Mouse (Mus musculus): ENCODE results near the gene Ttll5. TPM values are rescaled to one million over a fixed set of nuclear protein-coding genes. Genes with fewer than 3 reads are reported as not detected.

The Ttll5 gene
- polyA plus RNA-seq, 1 experiment = 6.2 TPM

DNA sequence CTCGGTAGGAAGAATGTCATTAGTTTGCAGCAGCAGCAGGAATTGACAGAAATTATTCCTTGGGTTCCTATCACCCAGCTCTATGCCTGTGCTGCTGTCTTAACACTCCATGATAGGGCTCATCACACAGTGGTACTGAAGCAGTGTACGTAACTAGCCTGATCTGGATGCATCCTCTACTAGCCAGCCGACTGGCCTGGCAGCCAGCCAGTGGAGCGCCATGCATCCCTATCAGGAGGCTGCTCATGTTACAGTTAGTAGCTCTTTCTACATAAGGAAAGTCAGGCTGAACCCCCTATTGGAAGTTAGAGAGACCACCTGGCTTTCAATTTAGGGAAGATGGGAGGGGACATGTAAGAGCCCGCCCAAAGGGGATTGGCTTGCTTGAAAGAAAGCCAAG is 202.5 kb downstream of the Ttll5 start:
- Histone ChIP-seq H3K27ac (ENCODE audit: insufficient read depth, low read length) (no peak overlapping the region), H3K4me3 (ENCODE audit: extremely low read depth, insufficient read depth, insufficient read length) (no peak overlapping the region), H3K4me1 (ENCODE audit: control insufficient read depth, insufficient read depth, insufficient read length) (no peaks in the 10 kb centered on the region), H3K36me3 (ENCODE audit: control insufficient read depth, insufficient read depth, low read length) (no peaks in the 10 kb centered on the region), H3K27me3 (ENCODE audit: control insufficient read depth, insufficient read depth, low read length) (no peaks in the 10 kb centered on the region)
- no peak for TF ChIP-seq CTCF (IDR thresholded peaks at IDR 0.05; ENCODE audit: extremely low read depth, insufficient read depth, insufficient read length, insufficient replicate concordance)
- TF ChIP-seq POLR2A (IDR thresholded peaks at IDR 0.05; ENCODE audit: low read depth, low read length) = no peak
- no peak for DNase-seq (ENCODE audit: low read depth in 1 of 2, low spot score in 2 of 2)
- 86% methylated on average over 5 of the region's 5 CpGs for WGBS

DNA sequence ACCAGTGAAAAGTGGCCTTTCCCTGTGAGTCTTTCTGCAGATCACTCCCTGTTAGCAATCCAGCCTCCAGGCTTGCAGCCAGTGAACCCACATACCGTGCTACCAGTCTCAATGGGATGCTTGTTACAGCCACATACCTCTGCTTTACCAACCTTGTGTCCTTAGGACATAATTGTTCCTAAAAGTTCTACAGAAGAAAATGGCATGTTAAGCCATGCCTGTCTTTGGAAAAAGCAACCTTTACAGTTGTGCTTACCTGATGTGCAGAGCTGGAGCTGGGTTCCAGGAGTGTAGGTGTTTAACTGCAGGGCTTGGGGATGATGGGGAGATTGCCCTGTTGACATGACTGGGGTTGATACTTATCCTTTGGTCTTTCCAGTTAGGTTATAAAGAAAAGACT is 203.3 kb downstream of the Ttll5 start:
- H3K27me3 ChIP-seq (ENCODE audit: control insufficient read depth, insufficient read depth, low read length) = no peaks in the 10 kb centered on the region
- H3K4me3 ChIP-seq (ENCODE audit: extremely low read depth, insufficient read depth, insufficient read length) = no peak overlapping the region
- no peak overlapping the region for H3K27ac ChIP-seq (ENCODE audit: insufficient read depth, low read length)
- TF ChIP-seq POLR2A (IDR thresholded peaks at IDR 0.05; ENCODE audit: low read depth, low read length) = no peak
- no peak for TF ChIP-seq CTCF (IDR thresholded peaks at IDR 0.05; ENCODE audit: extremely low read depth, insufficient read depth, insufficient read length, insufficient replicate concordance)
- 94% methylated on average over 1 of the region's 1 CpGs for WGBS
- H3K4me1 ChIP-seq (ENCODE audit: control insufficient read depth, insufficient read depth, insufficient read length) = no peaks in the 10 kb centered on the region
- no peaks in the 10 kb centered on the region for H3K36me3 ChIP-seq (ENCODE audit: control insufficient read depth, insufficient read depth, low read length)
- no peak for DNase-seq (ENCODE audit: low read depth in 1 of 2, low spot score in 2 of 2)

DNA sequence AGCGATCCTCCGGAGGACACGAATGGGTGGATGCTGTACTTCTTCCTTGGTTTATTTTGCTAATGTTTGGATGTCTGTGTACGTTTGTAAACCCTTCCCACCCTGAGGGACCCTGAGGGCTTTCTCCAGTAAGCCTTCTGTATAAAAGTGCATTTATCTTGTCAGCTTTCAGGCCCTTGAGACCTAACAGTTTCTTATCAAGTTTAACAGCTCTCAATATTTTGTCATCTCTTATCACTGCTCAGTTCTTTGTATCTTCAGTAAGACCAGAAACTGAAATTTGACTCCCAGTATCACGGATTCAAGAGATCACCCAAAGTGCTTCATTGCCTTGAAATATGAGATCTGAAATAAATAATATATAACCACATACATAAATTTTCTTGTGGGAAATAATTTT is 206.5 kb downstream of the Ttll5 start:
- Histone ChIP-seq H3K4me1 (ENCODE audit: control insufficient read depth, insufficient read depth, insufficient read length) (no peaks in the 10 kb centered on the region), H3K27ac (ENCODE audit: insufficient read depth, low read length) (no peak overlapping the region), H3K4me3 (ENCODE audit: extremely low read depth, insufficient read depth, insufficient read length) (no peak overlapping the region), H3K36me3 (ENCODE audit: control insufficient read depth, insufficient read depth, low read length) (no peaks in the 10 kb centered on the region; the same call in 1 of the 2 replicates), H3K27me3 (ENCODE audit: control insufficient read depth, insufficient read depth, low read length) (no peaks in the 10 kb centered on the region)
- TF ChIP-seq POLR2A (IDR thresholded peaks at IDR 0.05; ENCODE audit: low read depth, low read length) = no peak
- no peak for TF ChIP-seq CTCF (IDR thresholded peaks at IDR 0.05; ENCODE audit: extremely low read depth, insufficient read depth, insufficient read length, insufficient replicate concordance)
- DNase-seq (ENCODE audit: low read depth in 1 of 2, low spot score in 2 of 2) = no peak
- 89% methylated on average over 5 of the region's 5 CpGs for WGBS

DNA sequence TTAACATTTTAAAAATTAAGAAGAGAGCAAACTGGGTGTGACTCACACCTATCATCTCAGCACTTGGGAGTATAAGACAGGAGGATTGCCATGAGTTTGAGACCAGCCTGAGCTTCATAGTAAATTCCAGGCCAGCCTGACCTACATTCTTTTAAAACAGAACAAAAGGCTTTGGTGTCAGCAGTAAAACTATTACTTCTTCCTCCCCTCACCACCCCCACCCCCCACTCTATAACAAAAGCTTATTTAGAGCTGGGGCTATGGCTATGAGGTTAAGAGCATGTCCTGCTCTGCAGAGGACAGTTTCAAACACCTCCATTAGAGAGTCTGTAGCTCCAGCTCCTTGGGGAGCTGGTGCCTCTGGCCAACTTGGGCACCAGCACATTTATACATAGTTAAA is 211.1 kb downstream of the Ttll5 start:
- Histone ChIP-seq H3K36me3 (ENCODE audit: control insufficient read depth, insufficient read depth, low read length) (no peaks in the 10 kb centered on the region; the same call in 1 of the 2 replicates), H3K27me3 (ENCODE audit: control insufficient read depth, insufficient read depth, low read length) (no peaks in the 10 kb centered on the region), H3K4me3 (ENCODE audit: extremely low read depth, insufficient read depth, insufficient read length) (no peak overlapping the region), H3K27ac (ENCODE audit: insufficient read depth, low read length) (no peak overlapping the region), H3K4me1 (ENCODE audit: control insufficient read depth, insufficient read depth, insufficient read length) (no peaks in the 10 kb centered on the region)
- TF ChIP-seq POLR2A (IDR thresholded peaks at IDR 0.05; ENCODE audit: low read depth, low read length) = no peak
- no peak for DNase-seq (ENCODE audit: low read depth in 1 of 2, low spot score in 2 of 2)

DNA sequence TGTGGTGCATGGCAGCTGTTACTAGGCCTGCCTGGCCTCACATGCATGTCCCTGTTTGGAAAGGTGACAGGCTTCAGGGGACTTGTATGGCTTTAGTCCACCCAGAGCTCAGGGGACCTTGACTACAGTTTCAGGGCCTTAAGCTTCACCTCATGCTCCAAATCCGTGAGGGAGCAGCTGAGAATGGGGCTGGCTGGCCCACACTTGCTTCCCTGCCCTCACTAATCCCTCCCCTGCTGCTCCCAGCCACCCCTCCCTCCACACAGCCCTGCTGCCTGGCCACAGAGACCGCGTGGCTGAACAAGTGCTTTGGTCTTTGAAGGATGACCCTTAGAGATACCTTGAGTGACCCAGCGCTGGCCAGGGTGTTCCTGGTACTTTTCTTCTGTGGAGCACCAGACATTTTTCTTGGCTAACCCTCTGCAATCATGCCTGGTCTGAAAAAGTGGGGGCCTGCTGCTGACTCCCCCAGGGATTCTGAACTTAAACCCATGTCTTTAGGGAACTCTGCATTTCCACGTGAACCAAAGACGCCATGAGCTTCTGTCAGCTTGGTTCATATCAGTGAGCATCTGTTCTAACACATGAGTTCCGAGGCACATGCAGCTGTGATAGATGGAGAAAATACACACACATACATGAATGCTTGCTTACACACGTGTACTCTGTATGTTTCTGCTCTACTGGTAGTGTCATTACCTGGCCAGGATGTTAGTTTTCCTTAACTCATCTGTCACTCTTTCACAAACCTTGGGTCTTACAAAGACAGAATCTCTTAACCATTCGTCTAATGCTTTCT is 212.1 kb downstream of the Ttll5 start:
- 87% methylated on average over 9 of the region's 9 CpGs for WGBS
- no peak for DNase-seq (ENCODE audit: low read depth in 1 of 2, low spot score in 2 of 2)
- no peak for TF ChIP-seq CTCF (IDR thresholded peaks at IDR 0.05; ENCODE audit: extremely low read depth, insufficient read depth, insufficient read length, insufficient replicate concordance)
- TF ChIP-seq POLR2A (IDR thresholded peaks at IDR 0.05; ENCODE audit: low read depth, low read length) = no peak
- no peaks in the 10 kb centered on the region; the same call in 1 of the 2 replicates for H3K36me3 ChIP-seq (ENCODE audit: control insufficient read depth, insufficient read depth, low read length)
- no peak overlapping the region for H3K4me3 ChIP-seq (ENCODE audit: extremely low read depth, insufficient read depth, insufficient read length)
- no peaks in the 10 kb centered on the region for H3K27me3 ChIP-seq (ENCODE audit: control insufficient read depth, insufficient read depth, low read length)
- no peaks in the 10 kb centered on the region for H3K4me1 ChIP-seq (ENCODE audit: control insufficient read depth, insufficient read depth, insufficient read length)
- no peak overlapping the region for H3K27ac ChIP-seq (ENCODE audit: insufficient read depth, low read length)

DNA sequence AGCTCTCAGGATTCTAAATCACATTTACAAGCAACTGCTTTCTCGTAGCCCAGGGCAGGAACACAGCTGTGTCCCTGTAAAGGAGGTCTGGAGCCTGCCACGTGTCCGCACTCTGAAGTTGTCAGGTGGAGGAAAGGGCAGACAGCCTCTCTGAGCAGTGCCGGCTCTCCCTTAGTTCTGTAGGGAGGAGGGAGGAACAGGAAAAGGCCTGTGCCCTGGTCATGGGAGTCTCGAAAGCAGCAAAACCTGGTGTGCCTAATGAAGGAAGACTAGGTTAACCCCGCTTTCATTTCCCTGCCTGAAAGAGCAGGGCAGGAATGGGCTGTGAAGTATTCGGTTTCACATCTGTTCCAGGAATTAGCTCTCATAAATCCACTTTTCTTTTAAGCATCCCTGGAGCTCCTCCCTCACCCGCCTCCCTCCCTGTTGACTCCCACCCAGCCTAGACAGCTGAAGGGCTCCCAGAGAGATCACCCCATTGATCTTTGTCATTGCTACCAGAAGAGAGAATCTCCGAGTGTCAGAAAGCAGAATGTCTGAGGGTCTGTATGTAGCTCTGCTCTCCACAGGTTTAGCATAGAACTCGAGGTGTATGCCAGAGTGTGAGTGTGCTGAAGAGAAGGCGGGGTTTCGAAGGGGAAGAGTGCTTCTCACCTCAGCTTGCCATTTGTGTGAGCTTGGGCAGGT is 212.9 kb downstream of the Ttll5 start:
- no peaks in the 10 kb centered on the region for H3K27me3 ChIP-seq (ENCODE audit: control insufficient read depth, insufficient read depth, low read length)
- H3K4me3 ChIP-seq (ENCODE audit: extremely low read depth, insufficient read depth, insufficient read length) = no peak overlapping the region
- DNase-seq (ENCODE audit: low read depth in 1 of 2, low spot score in 2 of 2) = no peak
- no peak for TF ChIP-seq CTCF (IDR thresholded peaks at IDR 0.05; ENCODE audit: extremely low read depth, insufficient read depth, insufficient read length, insufficient replicate concordance)
- no peak for TF ChIP-seq POLR2A (IDR thresholded peaks at IDR 0.05; ENCODE audit: low read depth, low read length)
- 82% methylated on average over 12 of the region's 12 CpGs for WGBS
- H3K27ac ChIP-seq (ENCODE audit: insufficient read depth, low read length) = no peak overlapping the region
- no peaks in the 10 kb centered on the region for H3K4me1 ChIP-seq (ENCODE audit: control insufficient read depth, insufficient read depth, insufficient read length)
- H3K36me3 ChIP-seq (ENCODE audit: control insufficient read depth, insufficient read depth, low read length) = no peaks in the 10 kb centered on the region; the same call in 1 of the 2 replicates

DNA sequence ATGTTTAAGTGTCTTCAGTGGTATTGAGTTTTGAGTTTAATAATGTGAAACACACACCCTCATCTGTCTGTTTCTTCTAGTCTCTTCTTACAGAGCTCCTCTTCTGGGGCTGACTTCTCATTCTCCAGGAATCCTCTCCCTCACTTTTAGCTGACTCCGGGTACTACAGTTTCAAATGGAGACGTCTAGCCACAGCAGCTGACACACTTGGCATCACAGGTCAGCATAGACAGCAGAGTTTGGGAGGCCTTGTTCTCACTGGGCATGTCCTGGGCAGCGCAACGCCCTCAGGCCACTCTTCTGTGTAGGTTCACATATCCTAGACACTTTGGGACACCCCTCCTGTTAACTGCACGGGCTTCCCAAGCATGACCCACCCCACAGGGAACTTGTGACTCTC is 214.6 kb downstream of the Ttll5 start:
- WGBS = 95% methylated on average over 5 of the region's 5 CpGs
- H3K27me3 ChIP-seq (ENCODE audit: control insufficient read depth, insufficient read depth, low read length) = no peaks in the 10 kb centered on the region
- DNase-seq (ENCODE audit: low read depth in 1 of 2, low spot score in 2 of 2) = no peak

More for the DNA sequence above, 214.6 kb downstream of the Ttll5 start:
- no peak for TF ChIP-seq POLR2A (IDR thresholded peaks at IDR 0.05; ENCODE audit: low read depth, low read length)
- no peak for TF ChIP-seq CTCF (IDR thresholded peaks at IDR 0.05; ENCODE audit: extremely low read depth, insufficient read depth, insufficient read length, insufficient replicate concordance)
- H3K4me3 ChIP-seq (ENCODE audit: extremely low read depth, insufficient read depth, insufficient read length) = no peak overlapping the region
- no peaks in the 10 kb centered on the region; the same call in 1 of the 2 replicates for H3K36me3 ChIP-seq (ENCODE audit: control insufficient read depth, insufficient read depth, low read length)
- H3K27ac ChIP-seq (ENCODE audit: insufficient read depth, low read length) = no peak overlapping the region
- no peaks in the 10 kb centered on the region for H3K4me1 ChIP-seq (ENCODE audit: control insufficient read depth, insufficient read depth, insufficient read length)

Measured in spleen, adult 2 months (tissue).